Mouse (Mus musculus) induced T-regulatory cell, adult 2 months (primary cell): Measurements from ENCODE around the gene Rbm39.

Source experiments
- DNase-seq: peaks from one replicate; pipeline ENCODE4 v3.0.0-alpha.2; 2012; ENCODE audit warnings: low read depth

The Rbm39 gene

DNA sequence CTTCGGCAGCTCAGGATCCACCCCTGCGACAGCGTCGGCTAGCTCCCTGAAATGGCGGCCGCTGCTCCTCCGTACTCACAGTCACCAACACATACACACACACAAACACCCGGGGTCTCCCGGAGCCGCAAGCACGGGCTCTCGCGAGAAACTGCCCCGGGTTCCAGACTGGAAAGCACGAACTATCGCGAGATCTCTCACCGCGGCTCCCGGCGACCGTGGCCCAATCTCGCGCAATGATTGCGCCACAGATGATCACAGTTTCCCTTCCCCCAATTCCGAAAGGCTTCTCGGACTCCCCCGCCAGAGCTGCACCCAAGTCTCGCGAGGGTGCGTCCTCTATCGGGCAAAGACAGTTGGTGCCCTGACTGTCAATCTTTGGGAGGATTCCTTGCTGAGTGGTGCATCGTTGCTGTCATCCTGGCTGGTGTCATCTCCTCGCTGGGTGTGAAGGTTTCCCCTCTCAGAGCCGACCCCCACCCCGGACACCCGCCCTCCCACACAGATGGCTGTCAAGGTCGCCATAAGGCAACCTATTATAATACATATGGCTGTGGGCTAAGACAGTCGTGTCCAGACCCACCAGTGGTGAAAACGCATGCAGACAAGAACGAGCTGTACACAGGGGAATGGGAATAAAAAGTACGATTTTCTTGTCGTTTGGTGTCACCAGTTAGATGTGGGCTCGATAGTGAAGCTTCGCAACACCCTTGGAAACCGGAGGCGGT is at the start of gene Rbm39:
Gene Rbm39, minus strand, starts transcription at position 145 of the 728 bp plus-strand sequence.
- peak; percentile 100 for DNase-seq

- DNase-seq = no peak
Observed at GRCm38 (mm10) chr2:156229171-156229570, 49.1 kb upstream of the Rbm39 start.

DNA sequence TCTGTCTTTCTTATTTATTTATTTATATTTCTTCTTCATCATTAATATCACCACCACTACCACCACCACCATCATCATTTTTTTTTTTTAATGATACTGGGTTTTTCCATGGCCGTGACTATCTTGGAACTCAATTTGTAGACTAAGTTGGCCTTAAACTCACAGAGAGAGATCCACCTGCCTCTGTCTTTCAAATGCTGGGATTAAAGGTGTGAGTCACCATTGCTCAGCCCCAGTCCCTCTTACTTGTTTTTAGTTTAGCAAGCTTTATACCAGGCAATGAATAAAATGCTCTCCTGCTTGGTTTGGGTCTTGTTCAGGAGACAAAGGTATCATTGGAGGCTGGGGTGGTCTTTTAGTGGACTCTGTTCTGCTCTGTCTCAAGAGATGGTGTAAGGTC is 47.7 kb upstream of the Rbm39 start:
- no peak for DNase-seq

DNA sequence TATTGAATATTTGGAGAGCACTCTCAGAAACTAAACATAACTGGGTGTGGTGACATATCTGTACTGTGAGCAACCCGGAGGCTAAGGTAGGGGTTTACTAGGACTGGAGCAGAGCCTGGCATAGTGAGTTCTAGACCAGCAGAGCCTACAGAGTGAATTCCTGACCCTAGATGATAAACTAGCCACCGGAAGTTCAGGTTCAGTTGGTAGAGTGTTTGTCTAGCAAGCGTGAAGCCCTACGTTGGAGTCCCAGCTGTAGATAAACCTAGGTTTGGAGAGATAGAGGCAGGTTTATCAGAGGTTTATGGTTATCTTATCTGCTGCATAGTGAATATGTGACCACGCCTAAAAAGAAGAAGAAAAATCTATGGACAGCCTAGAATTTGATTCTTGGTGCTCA is 44.0 kb upstream of the Rbm39 start:
- no peak for DNase-seq

DNA sequence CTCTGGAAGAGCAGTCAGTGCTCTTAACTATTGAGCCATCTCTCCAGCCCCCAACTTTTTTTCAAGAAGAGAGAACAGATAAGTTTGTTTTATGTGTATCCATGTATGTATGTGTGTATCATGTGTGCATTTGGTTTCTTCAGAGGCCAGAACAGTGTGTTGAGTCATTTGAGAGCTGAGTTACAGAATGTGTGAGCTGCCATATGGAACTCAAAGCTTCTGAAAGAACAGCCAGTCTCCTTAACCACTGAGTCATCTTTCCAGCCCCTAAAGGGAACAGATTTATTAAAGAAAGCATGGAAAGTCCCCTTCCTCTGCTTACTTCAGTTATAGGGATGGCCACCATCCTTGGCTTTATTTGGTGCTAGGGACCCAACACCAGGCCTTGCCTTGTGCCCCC is 42.1 kb upstream of the Rbm39 start:
- DNase-seq = no peak

- DNase-seq = no peak
Observed at GRCm38 (mm10) chr2:156217786-156218185, 37.7 kb upstream of the Rbm39 start.

DNA sequence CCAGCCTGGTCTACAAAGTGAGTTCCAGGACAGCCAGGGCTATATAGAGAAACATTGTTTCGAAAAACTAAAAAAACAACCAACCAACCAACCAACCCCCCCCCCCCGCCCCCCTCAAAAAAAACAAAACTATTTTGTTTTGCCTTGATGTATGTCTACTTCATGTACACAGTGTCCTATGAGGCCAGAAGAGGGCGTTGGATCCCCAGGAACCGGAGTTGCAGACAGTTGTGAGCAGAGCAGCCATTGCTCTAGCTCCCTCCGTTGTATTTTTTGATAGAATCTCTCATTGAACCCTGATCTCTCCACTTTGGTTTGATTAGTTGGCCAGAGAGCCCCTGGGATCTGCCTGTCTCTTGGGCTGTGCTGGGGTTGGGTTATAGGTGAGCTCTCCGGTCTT is 23.9 kb upstream of the Rbm39 start:
- DNase-seq = peak; percentile 40

GRCm38 (mm10) chr2:156202848-156203437 is 22.9 kb upstream of the Rbm39 start:
- DNase-seq = no peak

DNA sequence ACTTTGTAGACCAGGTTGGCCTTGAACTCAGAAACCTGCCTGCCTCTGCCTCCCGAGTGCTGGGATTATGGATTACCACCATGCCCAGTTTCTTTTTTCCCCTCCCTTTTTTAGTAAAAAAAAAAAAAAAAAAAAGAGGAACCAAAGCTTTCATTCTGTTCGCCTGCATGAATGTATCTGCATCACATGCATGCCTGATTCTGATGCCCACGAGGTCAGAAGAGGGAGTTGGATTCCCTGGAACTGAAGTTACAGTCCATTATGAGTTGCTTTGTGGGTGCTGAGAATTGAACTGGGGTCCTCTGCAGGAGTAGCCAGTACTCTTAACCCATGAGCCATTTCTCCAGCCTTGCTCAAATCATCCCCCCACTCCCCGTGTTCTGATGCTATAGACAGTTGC is 21.4 kb upstream of the Rbm39 start:
- no peak for DNase-seq

- no peak for DNase-seq
Observed at GRCm38 (mm10) chr2:156199944-156200343, 19.9 kb upstream of the Rbm39 start.

GRCm38 (mm10) chr2:156197129-156197911 is 17.3 kb upstream of the Rbm39 start:
- DNase-seq = peak; percentile 42

GRCm38 (mm10) chr2:156196302-156197128 is 16.5 kb upstream of the Rbm39 start, which contains the start of gene Phf20:
Gene Phf20 (plus strand): TSS chr2:156196466.
- DNase-seq = peak; percentile 98

DNA sequence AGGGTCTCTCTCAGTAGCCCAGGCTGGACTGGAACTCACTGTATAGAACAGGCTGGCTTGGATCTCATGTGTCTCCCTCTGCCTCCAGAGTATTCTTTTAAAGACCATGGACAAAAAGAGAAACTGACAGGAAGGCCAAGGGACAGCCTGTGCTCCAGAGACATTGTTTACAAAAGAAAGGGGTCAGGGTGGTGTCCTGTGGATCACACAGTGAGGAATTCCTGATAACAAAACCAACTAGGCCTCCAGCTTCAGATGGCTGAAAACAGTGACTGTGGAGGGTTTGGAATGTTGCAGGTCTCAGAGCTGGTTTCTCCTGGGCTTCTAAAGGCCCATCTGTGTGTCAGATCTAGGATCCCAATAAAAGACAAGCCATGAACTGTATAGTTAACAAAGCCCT is 14.5 kb upstream of the Rbm39 start:
- no peak for DNase-seq

DNA sequence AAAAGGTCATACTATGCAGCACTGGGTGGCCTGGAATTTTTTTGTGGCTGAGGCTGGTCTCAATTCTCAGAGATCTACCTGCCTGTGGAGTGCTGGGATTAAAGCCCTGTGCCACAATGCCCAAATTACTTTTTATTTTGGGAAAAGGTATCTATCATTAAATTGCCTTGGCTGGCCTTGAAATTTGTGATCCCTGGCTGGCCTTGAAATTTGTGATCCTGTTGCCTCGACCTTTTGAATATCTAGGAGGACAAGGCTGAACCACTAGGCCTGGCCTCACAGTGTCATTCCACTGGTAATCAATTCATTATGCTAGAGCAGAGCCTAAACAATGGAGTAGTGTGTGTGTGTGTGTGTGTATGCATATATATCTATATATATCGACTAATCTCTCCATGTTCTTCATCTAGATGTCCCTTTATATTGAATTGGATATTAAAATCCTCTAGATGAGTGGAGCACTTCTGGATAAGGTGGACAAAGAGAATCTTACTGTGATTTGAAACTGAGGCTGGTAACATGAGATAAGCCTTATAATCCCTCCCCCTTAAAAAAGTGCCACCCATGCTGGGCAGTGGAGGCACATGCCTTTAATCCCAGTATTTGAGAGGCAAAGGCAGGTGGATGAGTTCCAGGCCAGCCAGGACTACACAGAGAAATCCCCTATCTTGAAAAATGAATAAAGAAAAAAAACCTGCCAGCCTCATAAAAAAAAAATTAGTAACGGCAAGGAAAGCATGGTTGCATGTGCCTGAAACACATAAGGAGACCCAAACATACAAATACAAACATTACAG is 13.2 kb upstream of the Rbm39 start:
- DNase-seq = no peak

GRCm38 (mm10) chr2:156192068-156192467 is 12.0 kb upstream of the Rbm39 start:
- no peak for DNase-seq

GRCm38 (mm10) chr2:156191540-156191939 is 11.5 kb upstream of the Rbm39 start:
- DNase-seq = no peak

GRCm38 (mm10) chr2:156190004-156190896 is 10.2 kb upstream of the Rbm39 start:
- peak; percentile 90 for DNase-seq

DNA sequence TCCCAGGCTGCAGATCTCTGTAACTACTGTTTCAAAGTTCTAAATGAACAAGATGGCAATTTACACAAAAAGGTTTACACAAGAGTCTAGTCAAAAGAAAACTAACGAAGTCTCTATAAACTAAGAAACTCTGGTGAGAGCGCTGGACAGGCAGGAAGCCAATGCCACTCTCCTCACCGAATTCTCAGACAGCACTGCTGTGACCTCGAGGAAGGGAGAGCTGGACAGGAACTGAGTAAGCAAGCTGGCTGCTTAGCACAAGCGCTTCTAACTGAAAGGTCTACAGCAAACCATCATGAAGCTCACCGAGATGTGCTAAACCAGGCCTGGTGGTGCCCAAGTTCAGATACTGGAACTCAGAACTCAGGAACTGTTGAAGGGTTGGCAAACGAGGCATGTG is 9.2 kb upstream of the Rbm39 start:
- peak; percentile 43 for DNase-seq

DNA sequence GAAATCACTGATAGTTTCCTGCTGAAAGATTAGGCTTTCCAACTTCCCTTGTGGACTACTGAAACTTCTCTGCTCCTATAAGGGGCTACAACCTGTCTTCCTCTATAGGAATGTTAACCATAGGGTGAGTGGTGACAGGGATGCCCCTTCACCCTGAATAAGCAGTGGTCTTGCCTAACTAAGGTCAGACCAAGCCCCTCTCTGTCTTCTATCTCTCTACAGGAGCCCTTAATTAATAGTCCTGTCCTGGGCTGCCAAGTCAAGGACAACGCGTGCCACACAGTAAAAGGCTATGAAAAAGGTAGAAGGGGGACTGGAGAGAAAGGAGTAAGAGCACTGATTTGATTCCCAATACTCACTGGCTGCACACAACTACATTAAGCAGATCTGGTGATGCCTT is 1.6 kb upstream of the Rbm39 start:
- no peak for DNase-seq
